Mouse (Mus musculus) heart, embryonic 14.5 days (tissue): ENCODE measurements around the gene Sec13. TPM values are rescaled to one million over a fixed set of nuclear protein-coding genes. Genes with fewer than 3 reads are reported as not detected.
"Not testable (repeated sequence)": the region's sequence is repeated elsewhere in the genome, so short reads cannot be mapped to it uniquely, and the experiment has no call there.

Source experiments
- ATAC-seq: fragments of 200-750 bp; cut with Nextera tagmentation; 2 replicates; pipeline ENCODE4 v1.8.0; 2017; ENCODE audit warnings: low read depth, moderate TSS enrichment; ENCODE audit not compliant: insufficient number of reproducible peaks, insufficient read depth, low FRiP score
- H3K27ac ChIP-seq, 2 experiments: fragments of 200-500 bp in 1 of 2; fragments of 300-500 bp in 1 of 2; sonication (generic) in 1 of 2; replicated peaks in 1 of 2; 2 replicates each; pipeline ENCODE4 v1.5.1; 2012 to 2014; ENCODE audit warnings: low read depth in 2 of 2, low read length in 2 of 2, control low read depth in 1 of 2, mild to moderate bottlenecking in 1 of 2, mixed read lengths in 1 of 2; ENCODE audit not compliant: control insufficient read depth in 1 of 2, insufficient read depth in 1 of 2
- H3K27me3 ChIP-seq: fragments of 300-500 bp; sonication (generic); 2 replicates; pipeline ENCODE4 v1.6.1; 2014; ENCODE audit warnings: mild to moderate bottlenecking, low read length, control low read depth; ENCODE audit not compliant: control insufficient read depth, insufficient read depth
- H3K36me3 ChIP-seq: fragments of 300-500 bp; sonication (generic); 2 replicates; pipeline ENCODE4 v1.6.1; 2014; ENCODE audit warnings: mild to moderate bottlenecking, control low read depth, low read length, mixed read lengths; ENCODE audit not compliant: control insufficient read depth, insufficient read depth
- H3K4me1 ChIP-seq, 2 experiments: fragments of 200-500 bp in 1 of 2; fragments of 300-500 bp in 1 of 2; sonication (generic) in 1 of 2; 2 replicates each; pipeline ENCODE4 v1.6.1; 2012 to 2014; ENCODE audit warnings: low read length in 2 of 2, control low read depth in 1 of 2, mixed read lengths in 1 of 2; ENCODE audit not compliant: control insufficient read depth in 2 of 2, insufficient read depth in 2 of 2
- H3K4me2 ChIP-seq: fragments of 300-500 bp; sonication (generic); 2 replicates; pipeline ENCODE4 v1.6.1; 2014; ENCODE audit warnings: mild to moderate bottlenecking, low read length
- H3K4me3 ChIP-seq, 2 experiments: fragments of 200-500 bp in 1 of 2; fragments of 300-500 bp in 1 of 2; sonication (generic) in 1 of 2; 2 replicates each; pipeline ENCODE4 v1.5.1; 2012 to 2014; ENCODE audit warnings: low read length in 2 of 2, mild to moderate bottlenecking in 2 of 2, control low read depth in 1 of 2, low read depth in 1 of 2, moderate library complexity in 1 of 2; ENCODE audit not compliant: control insufficient read depth in 1 of 2, insufficient read depth in 1 of 2
- H3K9ac ChIP-seq: fragments of 300-500 bp; sonication (generic); 2 replicates; pipeline ENCODE4 v1.6.1; 2014; ENCODE audit warnings: mild to moderate bottlenecking, low read length
- H3K9me3 ChIP-seq: fragments of 300-500 bp; sonication (generic); 2 replicates; pipeline ENCODE4 v1.6.1; 2016; ENCODE audit warnings: low read length, control low read depth; ENCODE audit not compliant: control insufficient read depth
- WGBS: fragments of 180-500 bp; shearing (Covaris S2); extraction: QIAGEN DNeasy Blood & Tissue Kit; methylation state at CpG from one replicate; pipeline ENCODE4 v1.1.7; 2014; 5-methylcytosine and 5-hydroxymethylcytosine counted together
- polyA plus RNA-seq: library from polyadenylated mRNA; unstranded; fragments of >200 nt; fragmentation: Nextera tagmentation; extraction: Ambion mirVana; gene quantifications from 2 replicates; pipeline ENCODE4 v1.2.1, GENCODE M21; 2014

Sec13 gene
- polyA plus RNA-seq, 1 experiment from 2014 or later, result 211 TPM

- Histone ChIP-seq H3K9ac (no peak overlapping the region), H3K27ac (no peak overlapping the region), H3K4me2 (no peak overlapping the region), H3K4me1 (no peaks in the 10 kb centered on the region), H3K4me3 (no peak overlapping the region), H3K27me3 (no peaks in the 10 kb centered on the region), H3K36me3 (peaks cover 100% of the 10 kb centered on the region), H3K9me3 (no peaks in the 10 kb centered on the region)
- 85% methylated on average over 7 of the region's 7 CpGs for WGBS
- no peak for ATAC-seq
These were observed 12.4 kb downstream of the Sec13 start for GRCm38 (mm10) chr6:113728181-113728580.

GRCm38 (mm10) chr6:113721061-113721460 lies 19.5 kb downstream of the Sec13 start:
- WGBS, result 68% methylated on average over 4 of the region's 4 CpGs
- Histone ChIP-seq H3K4me3 (no peak overlapping the region), H3K9me3 (no peaks in the 10 kb centered on the region), H3K4me1 (no peaks in the 10 kb centered on the region), H3K9ac (no peak overlapping the region), H3K27ac (no peak overlapping the region), H3K4me2 (no peak overlapping the region), H3K27me3 (no peaks in the 10 kb centered on the region), H3K36me3 (peaks cover 95% of the 10 kb centered on the region)
- ATAC-seq, result no peak

- Histone ChIP-seq H3K27me3 (no peaks in the 10 kb centered on the region), H3K27ac (no peak within 1 kb of the TSS), H3K36me3 (peaks cover 95% of the 10 kb centered on the region), H3K4me3 (no peak within 1 kb of the TSS), H3K9me3 (no peaks in the 10 kb centered on the region), H3K4me1 (no peaks in the 10 kb centered on the region), H3K4me2 (no peak within 1 kb of the TSS), H3K9ac (no peak within 1 kb of the TSS)
- 93% methylated on average over 3 of the region's 3 CpGs for WGBS
- ATAC-seq, result no peak
These were observed 20.7 kb downstream of the Sec13 start, which contains the start of gene Ghrl for GRCm38 (mm10) chr6:113719878-113720277. Gene Ghrl (minus strand): TSS chr6:113719880.

GRCm38 (mm10) chr6:113717541-113717940 lies 23.0 kb downstream of the Sec13 start:
- Histone ChIP-seq H3K36me3 (peaks cover 93% of the 10 kb centered on the region), H3K27ac (no peak overlapping the region), H3K4me2 (no peak overlapping the region), H3K4me1 (no peaks in the 10 kb centered on the region), H3K9me3 (no peaks in the 10 kb centered on the region), H3K27me3 (no peaks in the 10 kb centered on the region), H3K4me3 (no peak overlapping the region), H3K9ac (no peak overlapping the region)
- WGBS, result 92% methylated on average over 3 of the region's 3 CpGs
- ATAC-seq, result no peak

- H3K4me1 ChIP-seq, result no peaks in the 10 kb centered on the region
- H3K4me3 ChIP-seq, result no peak overlapping the region
- ATAC-seq, result no peak
- H3K4me2 ChIP-seq, result no peak overlapping the region
- no peak overlapping the region for H3K9ac ChIP-seq
- H3K27ac ChIP-seq, result no peak overlapping the region
- no peaks in the 10 kb centered on the region for H3K27me3 ChIP-seq
- H3K36me3 ChIP-seq, result peaks cover 96% of the 10 kb centered on the region
- WGBS, result 89% methylated on average over 1 of the region's 1 CpGs
- no peaks in the 10 kb centered on the region for H3K9me3 ChIP-seq
These were observed 25.7 kb downstream of the Sec13 start for GRCm38 (mm10) chr6:113714797-113715196.

- H3K27ac ChIP-seq, result no peak overlapping the region
- 86% methylated on average over 2 of the region's 2 CpGs for WGBS
- no peaks in the 10 kb centered on the region for H3K4me1 ChIP-seq
- H3K9me3 ChIP-seq, result no peaks in the 10 kb centered on the region
- H3K9ac ChIP-seq, result no peak overlapping the region
- no peak overlapping the region for H3K4me2 ChIP-seq
- no peaks in the 10 kb centered on the region for H3K27me3 ChIP-seq
- no peak for ATAC-seq
- peaks cover 96% of the 10 kb centered on the region for H3K36me3 ChIP-seq
- H3K4me3 ChIP-seq, result no peak overlapping the region
These were observed 26.3 kb downstream of the Sec13 start for GRCm38 (mm10) chr6:113714276-113714675.

GRCm38 (mm10) chr6:113713389-113713788 lies 27.2 kb downstream of the Sec13 start:
- WGBS, result 97% methylated on average over 5 of the region's 5 CpGs
- H3K9ac ChIP-seq, H3K4me3 ChIP-seq, H3K4me2 ChIP-seq, ATAC-seq, H3K27me3 ChIP-seq, H3K27ac ChIP-seq, H3K4me1 ChIP-seq, H3K9me3 ChIP-seq: not testable (repeated sequence)
- peaks cover 96% of the 10 kb centered on the region for H3K36me3 ChIP-seq

GRCm38 (mm10) chr6:113712718-113713117 lies 27.8 kb downstream of the Sec13 start:
- peaks cover 97% of the 10 kb centered on the region for H3K36me3 ChIP-seq
- no peak for ATAC-seq
- H3K9me3 ChIP-seq, result no peaks in the 10 kb centered on the region
- 82% methylated on average over 3 of the region's 3 CpGs for WGBS
- no peaks in the 10 kb centered on the region for H3K4me1 ChIP-seq
- H3K27ac ChIP-seq, result no peak overlapping the region
- H3K4me2 ChIP-seq, result no peak overlapping the region
- H3K27me3 ChIP-seq, result no peaks in the 10 kb centered on the region
- no peak overlapping the region for H3K9ac ChIP-seq
- H3K4me3 ChIP-seq, result no peak overlapping the region
